Mouse (Mus musculus) neutrophil, adult 59 days (primary cell): ENCODE results near the gene Snx4. TPM values are rescaled to one million over a fixed set of nuclear protein-coding genes. Genes with fewer than 3 reads are reported as not detected.

Experiments
- total RNA-seq, 2 experiments: library from RNA; stranded (reverse); gene quantifications; 1 replicate in 1 of 2; 2 replicates in 1 of 2; pipeline ENCODE4 v1.2.4; 2023

The Snx4 gene
- total RNA-seq, result 10 to 100 TPM; 43.4 to 44.1 TPM

GRCm38 (mm10) chr16:33251194-33252051 lies at the start of gene Snx4:
Snx4 (plus strand) TSS chr16:33251442.

Other genes with a start within 250 kb of the Snx4 start
- under 1 TPM in 1 of 2 experiments, not detected in 1; 0.07 TPM for gene Iqcg, start 195.2 kb upstream of the Snx4 start, total RNA-seq
- gene Rpl35a, start 195.0 kb upstream of the Snx4 start, total RNA-seq, result 100 to 1,000 TPM; 344 to 412 TPM
- gene Lmln, start 188.9 kb upstream of the Snx4 start, total RNA-seq, result 1 to 10 TPM; 3.6 to 6.1 TPM
- gene Osbpl11, start 66.4 kb upstream of the Snx4 start, total RNA-seq, result 10 to 100 TPM; 35.2 to 39.4 TPM
- 10 to 100 TPM; 38.1 to 45.3 TPM for gene Zfp148, start 129.4 kb downstream of the Snx4 start, total RNA-seq